ENCODE assay signal across 25 mouse cellular contexts in genomic region chr6:11900809-11901310, GRCm38 (mm10). TPM values are rescaled to one million over a fixed set of nuclear protein-coding genes. Genes with fewer than 3 reads are reported as not detected.
A peak's percentile ranks its signal among the peaks of the same experiment; 100 is the strongest.
DNase-seq lines count a peak whose midpoint lies in the region; ATAC-seq and TF ChIP-seq lines count a peak whose summit lies in the region.
"Had no signal": no experiment of that assay in that cellular context is flagged by ENCODE, and none has a peak within 500 bp of the region (broad histone marks: within the 10 kb centered on the region; RNA-seq: fewer than 3 reads in every experiment).

No protein-coding gene starts in this region.

- no peaks in the 10 kb centered on the region for H3K4me1 ChIP-seq in midbrain, embryonic 11.5 days (ENCODE audit: control insufficient read depth, insufficient read depth, low read length)
- H3K4me1 ChIP-seq in midbrain, embryonic 13.5 days (replicated peaks): peaks cover 6% of the 10 kb centered on the region
- H3K4me1 ChIP-seq in stomach, postnatal 0 days (replicated peaks; ENCODE audit: control insufficient read depth, insufficient read depth): no peaks in the 10 kb centered on the region; the same call in 1 of the 2 replicates
- peaks cover 10% of the 10 kb centered on the region for H3K4me1 ChIP-seq in liver, embryonic 12.5 days
- peaks cover 1% of the 10 kb centered on the region; the same call in 1 of the 2 replicates for H3K4me1 ChIP-seq in lung, postnatal 0 days (ENCODE audit: insufficient read depth, low read depth, low read length)

- H3K36me3 ChIP-seq in midbrain, embryonic 11.5 days (ENCODE audit: control insufficient read depth, insufficient read depth, low read length): peaks cover 3% of the 10 kb centered on the region; the same call in 1 of the 2 replicates
- H3K36me3 ChIP-seq in midbrain, embryonic 13.5 days: peaks cover 46% of the 10 kb centered on the region
- H3K36me3 ChIP-seq in stomach, postnatal 0 days (ENCODE audit: control insufficient read depth, insufficient read depth, low read length): peaks cover 12% of the 10 kb centered on the region; the same call in 1 of the 2 replicates
- peaks cover 61% of the 10 kb centered on the region for H3K36me3 ChIP-seq in liver, embryonic 12.5 days
- peaks cover 15% of the 10 kb centered on the region for H3K36me3 ChIP-seq in lung, postnatal 0 days (ENCODE audit: insufficient read depth, low read length)

- H3K27me3 ChIP-seq in midbrain, embryonic 11.5 days (ENCODE audit: control insufficient read depth, insufficient read depth, low read length): no peaks in the 10 kb centered on the region
- no peaks in the 10 kb centered on the region for H3K27me3 ChIP-seq in midbrain, embryonic 13.5 days
- H3K27me3 ChIP-seq in stomach, postnatal 0 days (ENCODE audit: control insufficient read depth, insufficient read depth, low read length): no peaks in the 10 kb centered on the region
- no peaks in the 10 kb centered on the region for H3K27me3 ChIP-seq in liver, embryonic 12.5 days (replicated peaks)
- no peaks in the 10 kb centered on the region for H3K27me3 ChIP-seq in lung, postnatal 0 days (replicated peaks; ENCODE audit: insufficient read depth, low read length)
- H3K27me3 ChIP-seq: CH12.LX; embryonic facial prominence, embryonic 12.5 days; embryonic facial prominence, embryonic 15.5 days; hindbrain, embryonic 12.5 days; hindbrain, embryonic 15.5 days; Patski had no signal

- WGBS in midbrain, embryonic 11.5 days: 75% methylated on average over 4 of the region's 4 CpGs
- WGBS in midbrain, embryonic 13.5 days: 75% methylated on average over 4 of the region's 4 CpGs
- WGBS in stomach, postnatal 0 days: 53% methylated on average over 4 of the region's 4 CpGs
- WGBS in liver, embryonic 12.5 days (ENCODE audit: insufficient replicate concordance): 87% methylated on average over 4 of the region's 4 CpGs
- 87% methylated on average over 4 of the region's 4 CpGs for WGBS in lung, postnatal 0 days

- no peaks in the 10 kb centered on the region for H3K9me3 ChIP-seq in midbrain, embryonic 11.5 days (ENCODE audit: control insufficient read depth, low read length)
- H3K9me3 ChIP-seq in midbrain, embryonic 13.5 days: no peaks in the 10 kb centered on the region
- no peaks in the 10 kb centered on the region for H3K9me3 ChIP-seq in stomach, postnatal 0 days (ENCODE audit: control insufficient read depth, low read length)
- H3K9me3 ChIP-seq in liver, embryonic 12.5 days (replicated peaks): no peaks in the 10 kb centered on the region
- no peaks in the 10 kb centered on the region for H3K9me3 ChIP-seq in lung, postnatal 0 days (ENCODE audit: low read length)
- H3K9me3 ChIP-seq: embryonic facial prominence, embryonic 12.5 days; embryonic facial prominence, embryonic 15.5 days; G1E; hindbrain, embryonic 12.5 days; hindbrain, embryonic 15.5 days had no signal

- no peak for TF ChIP-seq CTCF in stomach, postnatal 0 days (IDR thresholded peaks at IDR 0.05; ENCODE audit: low read depth)
- no peak for TF ChIP-seq CTCF in lung, postnatal 0 days (IDR thresholded peaks at IDR 0.05)

- peak; percentile 75 for DNase-seq in midbrain, embryonic 11.5 days (ENCODE audit: low spot score, missing footprints)
- peak; percentile 37 for DNase-seq in R1 (ENCODE audit: low read depth, low spot score)
- no peak for DNase-seq in stomach, postnatal 0 days (ENCODE audit: low spot score)
- no peak for DNase-seq in lung, postnatal 0 days (ENCODE audit: low spot score)
- DNase-seq: adrenal gland, postnatal 10 days; adrenal gland, postnatal 36 days; cerebellum, adult 18-20 months; cerebellum, adult 9-10 months; cerebellum, postnatal 14 days; forebrain, postnatal 0 days; gastrocnemius, adult 2 months; gastrocnemius, postnatal 25 days had no signal

- no peak overlapping the region for H3K4me3 ChIP-seq in midbrain, embryonic 11.5 days (ENCODE audit: low read depth, low read length)
- H3K4me3 ChIP-seq in midbrain, embryonic 13.5 days (replicated peaks): no peak overlapping the region
- H3K4me3 ChIP-seq in stomach, postnatal 0 days (ENCODE audit: low read depth, low read length): no peak overlapping the region
- H3K4me3 ChIP-seq in liver, embryonic 12.5 days: no peak overlapping the region
- H3K4me3 ChIP-seq in lung, postnatal 0 days (ENCODE audit: low read depth, low read length): no peak overlapping the region
- H3K4me3 ChIP-seq: embryonic facial prominence, embryonic 12.5 days; embryonic facial prominence, embryonic 15.5 days; gastrocnemius, adult 2 months; hindbrain, embryonic 12.5 days; hindbrain, embryonic 15.5 days had no signal

- peak; percentile 27 for TF ChIP-seq EP300 in stomach, postnatal 0 days (optimal IDR thresholded peaks at IDR 0.05)
- TF ChIP-seq EP300 in lung, postnatal 0 days (IDR thresholded peaks at IDR 0.05): no peak

- no peak overlapping the region for H3K4me2 ChIP-seq in midbrain, embryonic 11.5 days
- no peak overlapping the region for H3K4me2 ChIP-seq in midbrain, embryonic 13.5 days (replicated peaks)
- no peak overlapping the region for H3K4me2 ChIP-seq in stomach, postnatal 0 days (replicated peaks; ENCODE audit: low read depth)
- no peak overlapping the region for H3K4me2 ChIP-seq in liver, embryonic 12.5 days
- no peak overlapping the region for H3K4me2 ChIP-seq in lung, postnatal 0 days (replicated peaks; ENCODE audit: low read depth, low read length)
- H3K4me2 ChIP-seq: embryonic facial prominence, embryonic 12.5 days; embryonic facial prominence, embryonic 15.5 days; heart, embryonic 11.5 days; hindbrain, embryonic 12.5 days; hindbrain, embryonic 15.5 days had no signal

- no peak overlapping the region for H3K9ac ChIP-seq in midbrain, embryonic 11.5 days (ENCODE audit: low read length)
- no peak overlapping the region for H3K9ac ChIP-seq in midbrain, embryonic 13.5 days (replicated peaks)
- H3K9ac ChIP-seq in stomach, postnatal 0 days (ENCODE audit: low read length): no peak overlapping the region
- no peak overlapping the region for H3K9ac ChIP-seq in liver, embryonic 12.5 days
- no peak overlapping the region for H3K9ac ChIP-seq in lung, postnatal 0 days (replicated peaks; ENCODE audit: low read depth)
- H3K9ac ChIP-seq: embryonic facial prominence, embryonic 12.5 days; embryonic facial prominence, embryonic 15.5 days; forebrain, postnatal 0 days; hindbrain, embryonic 12.5 days; hindbrain, embryonic 15.5 days had no signal

- no peak for ATAC-seq in midbrain, embryonic 11.5 days (ENCODE audit: low FRiP score)
- ATAC-seq in midbrain, embryonic 13.5 days: no peak
- ATAC-seq in megakaryocyte, adult 5-6 weeks (ENCODE audit: poor library complexity, severe bottlenecking): 0 out of 2 replicates have a peak, but pooled peaks have one; percentile 24
- ATAC-seq in stomach, postnatal 0 days (ENCODE audit: low FRiP score, low TSS enrichment): no peak; the same call in 1 of the 2 replicates
- ATAC-seq in liver, embryonic 12.5 days: no peak
- no peak for ATAC-seq in lung, postnatal 0 days
- no peak for ATAC-seq in activated CD4-positive, CD25-positive, alpha-beta regulatory T cell, adult 4 months
- ATAC-seq: forebrain, embryonic 14.5 days; forebrain, postnatal 0 days; Patski had no signal

- H3K27ac ChIP-seq in midbrain, embryonic 11.5 days (ENCODE audit: low read depth, low read length): no peak overlapping the region
- no peak overlapping the region for H3K27ac ChIP-seq in midbrain, embryonic 13.5 days
- H3K27ac ChIP-seq in stomach, postnatal 0 days (replicated peaks): no peak overlapping the region
- no peak overlapping the region for H3K27ac ChIP-seq in liver, embryonic 12.5 days
- no peak overlapping the region for H3K27ac ChIP-seq in lung, postnatal 0 days (ENCODE audit: low read length)
- H3K27ac ChIP-seq: embryonic facial prominence, embryonic 12.5 days; embryonic facial prominence, embryonic 15.5 days; gastrocnemius, adult 2 months; hindbrain, embryonic 12.5 days; hindbrain, embryonic 15.5 days had no signal

RNA-seq across cellular contexts. Expression of gene Ndufa4, which starts 6.4 kb away (rescaled TPM):
- 765 and 832 TPM in 2 replicates for polyA plus RNA-seq in midbrain, embryonic 11.5 days (2014; fragmentation: Nextera tagmentation; extraction: Ambion mirVana)
- 924 and 929 TPM in 2 replicates for polyA plus RNA-seq in midbrain, embryonic 13.5 days (2015; fragmentation: Nextera tagmentation; extraction: Ambion mirVana)
- 412 and 455 TPM in 2 replicates for total RNA-seq in megakaryocyte, adult 5-6 weeks (2015)
- total RNA-seq in megakaryocyte, adult 5-6 weeks (2017): 315 and 338 TPM in 2 replicates
- 1,446 and 1,474 TPM in 2 replicates for polyA plus RNA-seq in stomach, postnatal 0 days (2015; fragmentation: Nextera tagmentation; extraction: Ambion mirVana)
- 553 and 579 TPM in 2 replicates for polyA plus RNA-seq in liver, embryonic 12.5 days (2016; fragmentation: Nextera tagmentation; extraction: Ambion mirVana)
- 696 and 778 TPM in 2 replicates for polyA plus RNA-seq in lung, postnatal 0 days (2015; fragmentation: Nextera tagmentation; extraction: Ambion mirVana)
- polyA plus RNA-seq in activated CD4-positive, CD25-positive, alpha-beta regulatory T cell, adult 4 months (2017; shearing (Covaris generic)): 100 to 1,000 TPM; 536 to 581 TPM

RNA-seq across cellular contexts. Expression of gene Phf14, which starts 6.7 kb away (rescaled TPM):
- polyA plus RNA-seq in midbrain, embryonic 11.5 days (2014; fragmentation: Nextera tagmentation; extraction: Ambion mirVana): 94.4 and 96.3 TPM in 2 replicates
- polyA plus RNA-seq in midbrain, embryonic 13.5 days (2015; fragmentation: Nextera tagmentation; extraction: Ambion mirVana): 103 and 116 TPM in 2 replicates
- total RNA-seq in megakaryocyte, adult 5-6 weeks (2015): 70.0 and 77.8 TPM in 2 replicates
- total RNA-seq in megakaryocyte, adult 5-6 weeks (2017): 71.8 and 80.6 TPM in 2 replicates
- polyA plus RNA-seq in stomach, postnatal 0 days (2015; fragmentation: Nextera tagmentation; extraction: Ambion mirVana): 55.6 and 58.7 TPM in 2 replicates
- polyA plus RNA-seq in liver, embryonic 12.5 days (2016; fragmentation: Nextera tagmentation; extraction: Ambion mirVana): 28.1 and 28.7 TPM in 2 replicates
- 50.0 and 54.2 TPM in 2 replicates for polyA plus RNA-seq in lung, postnatal 0 days (2015; fragmentation: Nextera tagmentation; extraction: Ambion mirVana)
- 10 to 100 TPM; 35.0 to 57.6 TPM for polyA plus RNA-seq in activated CD4-positive, CD25-positive, alpha-beta regulatory T cell, adult 4 months (2017; shearing (Covaris generic))

Comparison
In these comparisons a context has a peak if more than half of its experiments do, and no peak if none do; other contexts are left out.
1. DNase-seq: peak in midbrain, embryonic 11.5 days (single experiment) and R1 (single experiment); none in stomach, postnatal 0 days (single experiment) and lung, postnatal 0 days (single experiment).